Mouse (Mus musculus) liver, postnatal 0 days (tissue): ENCODE data around the gene Crhr2. TPM values are rescaled to one million over a fixed set of nuclear protein-coding genes. Genes with fewer than 3 reads are reported as not detected.

Experiments used
- ATAC-seq: fragments of 200-750 bp; cut with Nextera tagmentation; 2 replicates; pipeline ENCODE4 v1.8.0; 2017; ENCODE audit warnings: mild to moderate bottlenecking, moderate library complexity
- DNase-seq: peaks from one replicate; pipeline ENCODE4 v3.0.0-alpha.2; 2016
- H3K27ac ChIP-seq: fragments of 300-500 bp; sonication (generic); 2 replicates; pipeline ENCODE4 v1.5.1; 2014; ENCODE audit warnings: antibody characterized with exemption, moderate library complexity, mild to moderate bottlenecking, low read depth
- H3K27me3 ChIP-seq: fragments of 300-500 bp; sonication (generic); 2 replicates; pipeline ENCODE4 v1.6.1; 2014; ENCODE audit warnings: low read length, control low read depth, mixed read lengths; ENCODE audit not compliant: insufficient read depth
- H3K36me3 ChIP-seq: fragments of 300-500 bp; sonication (generic); replicated peaks from 2 replicates; pipeline ENCODE4 v1.6.1; 2014; ENCODE audit warnings: mild to moderate bottlenecking, control low read depth, low read length, moderate library complexity, mixed read lengths; ENCODE audit not compliant: insufficient read depth
- H3K4me1 ChIP-seq: fragments of 300-500 bp; sonication (generic); 2 replicates; pipeline ENCODE4 v1.6.1; 2014; ENCODE audit warnings: antibody characterized with exemption, mild to moderate bottlenecking, control low read depth; ENCODE audit not compliant: insufficient read depth
- H3K4me2 ChIP-seq: fragments of 300-500 bp; sonication (generic); 2 replicates; pipeline ENCODE4 v1.6.1; 2014; ENCODE audit warnings: low read depth, mild to moderate bottlenecking, low read length, moderate library complexity, mixed read lengths
- H3K4me3 ChIP-seq: fragments of 300-500 bp; sonication (generic); 2 replicates; pipeline ENCODE4 v1.5.1; 2014; ENCODE audit warnings: low read depth, low read length
- H3K9ac ChIP-seq: fragments of 300-500 bp; sonication (generic); replicated peaks from 2 replicates; pipeline ENCODE4 v1.6.1; 2014; ENCODE audit warnings: mild to moderate bottlenecking, moderate library complexity
- H3K9me3 ChIP-seq: fragments of 300-500 bp; sonication (generic); 2 replicates; pipeline ENCODE4 v1.6.1; 2016; ENCODE audit warnings: mild to moderate bottlenecking, control low read depth, low read length, mixed read lengths
- CTCF ChIP-seq: sonication (generic); IDR thresholded peaks from 2 replicates; pipeline ENCODE4 v1.5.1; 2016; ENCODE audit warnings: antibody characterized with exemption, low read depth
- EP300 ChIP-seq: IDR thresholded peaks from 2 replicates; pipeline ENCODE4 v1.6.1; 2016; ENCODE audit warnings: antibody characterized with exemption, low read depth, mild to moderate bottlenecking
- WGBS: fragments of 180-500 bp; shearing (Covaris S2); extraction: QIAGEN DNeasy Blood & Tissue Kit; methylation state at CpG from one replicate; pipeline ENCODE4 v1.1.7; 2014; ENCODE audit not compliant: insufficient replicate concordance; 5-methylcytosine and 5-hydroxymethylcytosine counted together
- polyA plus RNA-seq: library from polyadenylated mRNA; unstranded; fragments of >200 nt; fragmentation: Nextera tagmentation; extraction: Ambion mirVana; gene quantifications from 2 replicates; pipeline ENCODE4 v1.2.1, GENCODE M21; 2015

Crhr2 gene
- polyA plus RNA-seq, 1 experiment from 2014 or later, result not detected

GRCm38 (mm10) chr6:55044542-55044941 lies 88.3 kb downstream of the Crhr2 start:
- no peak overlapping the region for H3K4me2 ChIP-seq
- no peaks in the 10 kb centered on the region for H3K9me3 ChIP-seq
- H3K4me3 ChIP-seq, result no peak overlapping the region
- TF ChIP-seq EP300, result no peak
- TF ChIP-seq CTCF, result no peak
- H3K27ac ChIP-seq, result no peak overlapping the region
- H3K4me1 ChIP-seq, result no peaks in the 10 kb centered on the region; the same call in 1 of the 2 replicates
- H3K36me3 ChIP-seq, result peaks cover 19% of the 10 kb centered on the region
- no peak for ATAC-seq
- H3K27me3 ChIP-seq, result no peaks in the 10 kb centered on the region
- no peak overlapping the region for H3K9ac ChIP-seq
- 80% methylated on average over 5 of the region's 5 CpGs for WGBS
- no peak for DNase-seq

GRCm38 (mm10) chr6:55043206-55043605 lies 89.6 kb downstream of the Crhr2 start:
- H3K36me3 ChIP-seq, result peaks cover 14% of the 10 kb centered on the region
- no peak overlapping the region for H3K4me2 ChIP-seq
- DNase-seq (no peak), ATAC-seq (no peak)
- 82% methylated on average over 8 of the region's 8 CpGs for WGBS
- no peaks in the 10 kb centered on the region for H3K9me3 ChIP-seq
- no peak overlapping the region for H3K27ac ChIP-seq
- no peaks in the 10 kb centered on the region for H3K27me3 ChIP-seq
- no peak for TF ChIP-seq EP300
- no peak for TF ChIP-seq CTCF
- no peak overlapping the region for H3K9ac ChIP-seq
- no peak overlapping the region for H3K4me3 ChIP-seq
- H3K4me1 ChIP-seq, result no peaks in the 10 kb centered on the region; the same call in 1 of the 2 replicates

Other genes starting within 250 kb of the Crhr2 start
- gene Nod1, start 160.4 kb downstream of the Crhr2 start, polyA plus RNA-seq, result 2.7 and 3.3 TPM in 2 replicates
- 9.2 and 10.7 TPM in 2 replicates for gene Ggct, start 140.1 kb downstream of the Crhr2 start, polyA plus RNA-seq
- 49.1 and 57.4 TPM in 2 replicates for gene Gars, start 95.0 kb downstream of the Crhr2 start, polyA plus RNA-seq
- 9.8 and 18.7 TPM in 2 replicates for gene Inmt, start 42.0 kb upstream of the Crhr2 start, polyA plus RNA-seq
- gene Mindy4, start 70.4 kb upstream of the Crhr2 start, polyA plus RNA-seq, result 1.0 and 1.7 TPM in 2 replicates
- gene Aqp1, start 203.4 kb upstream of the Crhr2 start, polyA plus RNA-seq, result 134 and 135 TPM in 2 replicates
- 0.08 and 0.09 TPM in 2 replicates for gene Ghrhr, start 243.3 kb upstream of the Crhr2 start, polyA plus RNA-seq